Mouse (Mus musculus) hindbrain, postnatal 0 days (tissue): ENCODE results near the gene Prkn. TPM values are rescaled to one million over a fixed set of nuclear protein-coding genes. Genes with fewer than 3 reads are reported as not detected.

Source experiments
- ATAC-seq: fragments of 200-750 bp; cut with Nextera tagmentation; 2 replicates; pipeline ENCODE4 v1.8.0; 2017; ENCODE audit warnings: mild to moderate bottlenecking, moderate TSS enrichment, moderate library complexity
- DNase-seq: peaks from one replicate; pipeline ENCODE4 v3.0.0-alpha.2; 2015; ENCODE audit warnings: low spot score
- H3K27ac ChIP-seq: fragments of 300-500 bp; sonication (generic); 2 replicates; pipeline ENCODE4 v1.5.1; 2014; ENCODE audit warnings: mild to moderate bottlenecking
- H3K27me3 ChIP-seq: fragments of 300-500 bp; sonication (generic); 2 replicates; pipeline ENCODE4 v1.6.1; 2014; ENCODE audit warnings: low read length, mixed read lengths; ENCODE audit not compliant: insufficient read depth
- H3K36me3 ChIP-seq: fragments of 300-500 bp; sonication (generic); 2 replicates; pipeline ENCODE4 v1.6.1; 2014; ENCODE audit warnings: low read length, mixed read lengths; ENCODE audit not compliant: insufficient read depth
- H3K4me1 ChIP-seq: fragments of 300-500 bp; sonication (generic); 2 replicates; pipeline ENCODE4 v1.6.1; 2014; ENCODE audit warnings: antibody characterized with exemption, low read length, mixed read lengths; ENCODE audit not compliant: insufficient read depth
- H3K4me2 ChIP-seq: fragments of 300-500 bp; sonication (generic); 2 replicates; pipeline ENCODE4 v1.6.1; 2014; ENCODE audit warnings: low read depth, mild to moderate bottlenecking, low read length, moderate library complexity, mixed read lengths
- H3K4me3 ChIP-seq: fragments of 300-500 bp; sonication (generic); 2 replicates; pipeline ENCODE4 v1.5.1; 2014; ENCODE audit warnings: low read length
- H3K9ac ChIP-seq: fragments of 300-500 bp; sonication (generic); replicated peaks from 2 replicates; pipeline ENCODE4 v1.6.1; 2014; ENCODE audit warnings: mild to moderate bottlenecking, low read length, moderate library complexity, mixed read lengths
- H3K9me3 ChIP-seq: fragments of 300-500 bp; sonication (generic); 2 replicates; pipeline ENCODE4 v1.6.1; 2016; ENCODE audit warnings: low read length, mixed read lengths
- CTCF ChIP-seq: IDR thresholded peaks from 2 replicates; pipeline ENCODE4 v1.5.1; 2016; ENCODE audit warnings: antibody characterized with exemption, control low read depth, low read depth
- WGBS: fragments of 180-500 bp; shearing (Covaris S2); extraction: QIAGEN DNeasy Blood & Tissue Kit; methylation state at CpG from one replicate; pipeline ENCODE4 v1.1.7; 2014; 5-methylcytosine and 5-hydroxymethylcytosine counted together
- polyA plus RNA-seq: library from polyadenylated mRNA; unstranded; fragments of >200 nt; fragmentation: Nextera tagmentation; extraction: Ambion mirVana; gene quantifications from 2 replicates; pipeline ENCODE4 v1.2.1, GENCODE M21; 2015
- total RNA-seq: library from RNA; depleted of rRNA; stranded (reverse); fragments of >200 nt; gene quantifications from 2 replicates; pipeline ENCODE4 v1.2.3, GENCODE M21; 2014

Prkn gene
- total and polyA plus RNA-seq, 2 experiments from 2014 or later, result 9.3 to 10.7 TPM

- H3K27ac ChIP-seq, result no peak overlapping the region
- H3K4me2 ChIP-seq, result no peak overlapping the region
- H3K9me3 ChIP-seq, result no peaks in the 10 kb centered on the region
- peaks cover 3% of the 10 kb centered on the region; the same call in 1 of the 2 replicates for H3K4me1 ChIP-seq
- no peak overlapping the region for H3K9ac ChIP-seq
- ATAC-seq (no peak), DNase-seq (no peak)
- H3K36me3 ChIP-seq, result no peaks in the 10 kb centered on the region
- H3K4me3 ChIP-seq, result no peak overlapping the region
- TF ChIP-seq CTCF, result no peak
- no peaks in the 10 kb centered on the region for H3K27me3 ChIP-seq
- WGBS, result 97% methylated on average over 2 of the region's 2 CpGs
These were observed 192.2 kb downstream of the Prkn start for GRCm38 (mm10) chr17:11032366-11032765.

DNA sequence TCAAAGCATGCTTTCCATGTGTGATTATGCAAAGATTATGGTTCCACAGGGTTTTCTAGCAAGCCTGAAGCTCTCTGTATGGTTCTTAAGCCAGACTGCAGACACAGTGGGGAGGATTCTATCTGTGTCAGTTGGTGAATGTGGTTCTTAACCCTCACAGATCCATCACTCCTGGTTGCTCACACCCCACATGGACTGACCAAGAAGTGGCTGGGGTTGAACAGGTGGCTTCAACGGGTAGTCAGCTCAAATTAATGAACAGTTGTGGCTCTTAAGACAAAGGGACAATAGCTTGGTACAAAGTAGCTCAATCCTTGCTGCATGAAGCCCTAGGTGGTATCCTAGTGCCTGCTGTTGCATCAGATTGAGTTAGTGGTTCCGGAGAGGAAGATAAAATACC is 193.4 kb downstream of the Prkn start:
- WGBS, result 42% methylated on average over 2 of the region's 2 CpGs
- Histone ChIP-seq H3K27me3 (no peaks in the 10 kb centered on the region), H3K36me3 (no peaks in the 10 kb centered on the region), H3K4me1 (peaks cover 3% of the 10 kb centered on the region; the same call in 1 of the 2 replicates), H3K9me3 (no peaks in the 10 kb centered on the region), H3K4me2 (no peak overlapping the region), H3K27ac (no peak overlapping the region), H3K9ac (no peak overlapping the region), H3K4me3 (no peak overlapping the region)
- ATAC-seq (no peak), DNase-seq (no peak)
- no peak for TF ChIP-seq CTCF

DNA sequence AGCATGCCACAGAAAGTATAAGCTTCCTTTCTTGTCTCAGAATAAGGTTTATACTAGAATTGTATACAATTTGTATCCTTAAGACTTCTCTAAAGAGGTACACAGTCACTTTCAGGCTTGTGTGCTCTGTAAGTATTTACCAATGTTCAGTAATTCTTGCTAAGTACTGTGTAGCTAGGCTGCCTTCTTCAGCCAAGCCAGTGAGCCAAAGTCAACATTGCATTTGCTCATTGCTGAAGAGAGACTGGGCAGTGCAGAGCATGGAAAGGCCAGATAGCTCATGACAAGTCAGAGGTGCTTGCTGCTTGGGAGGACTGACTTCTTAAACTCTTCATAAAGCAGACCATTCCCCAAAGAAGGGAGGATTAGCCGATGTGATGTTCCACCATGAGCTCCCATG is 198.1 kb downstream of the Prkn start:
- Histone ChIP-seq H3K27ac (no peak overlapping the region), H3K27me3 (no peaks in the 10 kb centered on the region), H3K4me1 (peaks cover 3% of the 10 kb centered on the region; the same call in 1 of the 2 replicates), H3K36me3 (no peaks in the 10 kb centered on the region), H3K9ac (no peak overlapping the region), H3K4me3 (no peak overlapping the region), H3K4me2 (no peak overlapping the region), H3K9me3 (no peaks in the 10 kb centered on the region)
- no peak for DNase-seq
- TF ChIP-seq CTCF, result no peak
- no peak for ATAC-seq
- 97% methylated on average over 1 of the region's 1 CpGs for WGBS

DNA sequence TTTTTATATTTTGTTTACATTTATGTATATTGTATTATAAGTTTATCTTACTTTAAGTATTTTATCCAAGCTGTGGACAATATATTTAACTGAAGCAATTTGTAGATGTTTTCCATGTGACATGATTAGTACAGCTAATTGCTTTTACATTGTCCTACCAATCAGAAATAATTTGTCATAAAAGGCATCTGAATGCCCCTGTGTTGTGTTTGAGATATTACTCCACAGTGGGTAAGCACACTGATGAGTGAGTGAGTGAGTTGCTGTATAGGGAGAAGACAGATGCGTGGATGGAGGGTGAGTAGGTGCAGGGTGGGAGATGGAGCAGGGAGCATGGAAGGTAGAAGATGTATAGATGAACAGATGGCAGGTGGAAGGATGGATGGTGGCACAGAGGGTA is 218.8 kb downstream of the Prkn start:
- Histone ChIP-seq H3K9ac (no peak overlapping the region), H3K27ac (no peak overlapping the region), H3K36me3 (no peaks in the 10 kb centered on the region), H3K27me3 (no peaks in the 10 kb centered on the region), H3K4me1 (no peaks in the 10 kb centered on the region), H3K9me3 (no peaks in the 10 kb centered on the region), H3K4me3 (no peak overlapping the region), H3K4me2 (no peak overlapping the region)
- DNase-seq (no peak), ATAC-seq (no peak)
- WGBS, result 88% methylated on average over 1 of the region's 1 CpGs
- no peak for TF ChIP-seq CTCF

DNA sequence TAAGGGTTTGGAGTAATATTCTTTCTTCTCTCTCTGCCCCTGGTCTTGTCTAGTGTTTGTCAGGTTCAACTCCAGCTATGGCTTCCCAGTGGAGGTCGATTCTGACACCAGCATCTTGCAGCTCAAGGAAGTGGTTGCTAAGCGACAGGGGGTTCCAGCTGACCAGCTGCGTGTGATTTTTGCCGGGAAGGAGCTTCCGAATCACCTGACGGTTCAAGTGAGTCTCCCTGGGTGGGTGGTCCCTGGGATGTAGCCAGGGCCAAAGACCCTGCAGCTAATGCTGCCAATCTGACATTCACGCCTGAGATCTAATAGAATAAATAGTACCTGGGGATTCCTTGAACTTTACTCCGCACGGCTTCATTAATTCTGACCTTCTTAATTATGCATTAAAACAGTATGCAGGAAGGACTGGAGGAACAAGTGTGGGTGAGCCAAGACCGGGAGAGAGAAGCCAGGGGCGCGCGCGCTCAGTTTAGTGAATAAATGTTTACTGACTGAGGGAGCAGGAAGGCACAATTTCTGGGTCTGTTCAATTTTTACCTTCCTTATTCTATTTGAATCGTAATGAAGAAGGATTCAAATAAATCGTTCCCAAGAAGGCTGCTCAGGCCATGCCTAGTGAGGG is 227.0 kb downstream of the Prkn start:
- no peaks in the 10 kb centered on the region for H3K9me3 ChIP-seq

DNA sequence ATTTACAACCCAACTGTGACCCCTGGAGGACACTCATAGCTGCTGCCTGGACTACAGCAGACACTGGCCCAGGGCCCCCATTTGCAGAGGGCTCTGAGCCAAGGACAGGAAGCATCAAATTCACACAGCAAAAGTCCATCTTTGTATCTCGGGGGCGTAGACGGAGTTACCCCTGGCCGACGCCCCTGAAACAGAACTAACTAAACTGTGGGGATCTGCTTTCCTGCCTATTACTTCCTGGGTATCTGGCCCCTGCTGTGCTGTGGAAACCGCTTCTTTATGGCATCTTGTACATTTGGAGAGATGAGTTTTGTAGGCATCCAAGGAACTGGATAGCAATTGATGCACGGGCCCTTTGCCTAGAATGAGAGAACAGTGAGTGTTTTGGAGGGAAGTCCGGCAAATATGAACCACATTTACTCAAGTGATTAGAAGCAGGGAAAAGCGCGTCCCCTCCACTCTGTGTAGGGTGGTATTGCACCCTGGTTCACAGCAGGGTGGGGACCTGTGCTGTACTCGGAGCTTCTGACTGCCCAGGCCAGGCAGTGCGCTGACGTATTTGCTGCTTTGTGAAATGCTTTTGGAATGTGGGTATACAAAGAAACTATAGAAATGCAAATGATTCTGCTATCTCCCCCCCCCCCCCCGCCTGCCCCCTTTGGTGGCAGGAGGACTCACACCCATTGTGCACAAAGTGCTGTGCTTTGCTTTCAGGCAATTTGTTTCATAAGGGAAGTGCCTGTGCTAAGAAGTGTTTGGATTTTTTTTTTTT is 227.7 kb downstream of the Prkn start:
- Histone ChIP-seq H3K4me1 (peaks cover 15% of the 10 kb centered on the region; the same call in 1 of the 2 replicates), H3K27me3 (no peaks in the 10 kb centered on the region), H3K4me3 (peak overlapping the region; percentile 14; the same call in 1 of the 2 replicates), H3K36me3 (no peaks in the 10 kb centered on the region), H3K9me3 (no peaks in the 10 kb centered on the region), H3K4me2 (peak overlapping the region; percentile 52), H3K27ac (peak overlapping the region; percentile 63), H3K9ac (peak overlapping the region; percentile 37)
- ATAC-seq (peak; percentile 94), DNase-seq (peak; percentile 89)
- WGBS, result 11% methylated on average over 14 of the region's 14 CpGs
- TF ChIP-seq CTCF, result peak; percentile 68

More for the DNA sequence above, 227.0 kb downstream of the Prkn start:
- Histone ChIP-seq H3K4me2 (peak overlapping the region; percentile 52), H3K4me3 (peak overlapping the region; percentile 15), H3K27me3 (no peaks in the 10 kb centered on the region), H3K36me3 (no peaks in the 10 kb centered on the region), H3K27ac (peak overlapping the region; percentile 63), H3K9ac (peak overlapping the region; percentile 37; the same call in 1 of the 2 replicates), H3K4me1 (peaks cover 15% of the 10 kb centered on the region; the same call in 1 of the 2 replicates)
- ATAC-seq (peak; percentile 68), DNase-seq (peak; percentile 67)
- 7% methylated on average over 16 of the region's 16 CpGs for WGBS
- TF ChIP-seq CTCF, result no peak
